Mouse (Mus musculus) embryonic facial prominence, embryonic 14.5 days (tissue): ENCODE measurements around the gene Ip6k1. TPM values are rescaled to one million over a fixed set of nuclear protein-coding genes. Genes with fewer than 3 reads are reported as not detected.
A peak's percentile ranks its signal among the peaks of the same experiment; 100 is the strongest.

Source experiments
- ATAC-seq: fragments of 200-750 bp; cut with Nextera tagmentation; 2 replicates; pipeline ENCODE4 v1.8.0; 2017; ENCODE audit warnings: low read depth, moderate number of reproducible peaks, moderate TSS enrichment
- DNase-seq: peaks from one replicate; pipeline ENCODE4 v3.0.0-alpha.2; 2015; ENCODE audit warnings: low spot score
- H3K27ac ChIP-seq: fragments of 300-500 bp; sonication (generic); replicated peaks from 2 replicates; pipeline ENCODE4 v1.5.1; 2014; ENCODE audit warnings: low read depth, mild to moderate bottlenecking, low read length, moderate library complexity
- H3K27me3 ChIP-seq: fragments of 300-500 bp; sonication (generic); replicated peaks from 2 replicates; pipeline ENCODE4 v1.6.1; 2014; ENCODE audit warnings: low read length; ENCODE audit not compliant: control insufficient read depth, insufficient read depth
- H3K36me3 ChIP-seq: fragments of 300-500 bp; sonication (generic); 2 replicates; pipeline ENCODE4 v1.6.1; 2014; ENCODE audit warnings: low read length, mixed read lengths; ENCODE audit not compliant: control insufficient read depth, insufficient read depth
- H3K4me1 ChIP-seq: fragments of 300-500 bp; sonication (generic); 2 replicates; pipeline ENCODE4 v1.6.1; 2014; ENCODE audit warnings: antibody characterized with exemption, low read length; ENCODE audit not compliant: control insufficient read depth, insufficient read depth
- H3K4me2 ChIP-seq: fragments of 300-500 bp; sonication (generic); 2 replicates; pipeline ENCODE4 v1.6.1; 2014; ENCODE audit warnings: low read depth, mild to moderate bottlenecking, low read length, moderate library complexity, mixed read lengths
- H3K4me3 ChIP-seq: fragments of 300-500 bp; sonication (generic); 2 replicates; pipeline ENCODE4 v1.5.1; 2014; ENCODE audit warnings: low read depth, mild to moderate bottlenecking, low read length
- H3K9ac ChIP-seq: fragments of 300-500 bp; sonication (generic); 2 replicates; pipeline ENCODE4 v1.6.1; 2014; ENCODE audit warnings: low read depth, mild to moderate bottlenecking, low read length, moderate library complexity, mixed read lengths
- H3K9me3 ChIP-seq: fragments of 300-500 bp; sonication (generic); 2 replicates; pipeline ENCODE4 v1.6.1; 2016; ENCODE audit warnings: low read length; ENCODE audit not compliant: control insufficient read depth
- WGBS: fragments of 180-500 bp; shearing (Covaris S2); extraction: QIAGEN DNeasy Blood & Tissue Kit; methylation state at CpG from one replicate; pipeline ENCODE4 v1.1.7; 2014; 5-methylcytosine and 5-hydroxymethylcytosine counted together
- polyA plus RNA-seq: library from polyadenylated mRNA; unstranded; fragments of >200 nt; fragmentation: Nextera tagmentation; extraction: Ambion mirVana; gene quantifications from 2 replicates; pipeline ENCODE4 v1.2.1, GENCODE M21; 2014

Gene Ip6k1
- polyA plus RNA-seq, 1 experiment from 2014 or later, result 29.0 TPM

DNA sequence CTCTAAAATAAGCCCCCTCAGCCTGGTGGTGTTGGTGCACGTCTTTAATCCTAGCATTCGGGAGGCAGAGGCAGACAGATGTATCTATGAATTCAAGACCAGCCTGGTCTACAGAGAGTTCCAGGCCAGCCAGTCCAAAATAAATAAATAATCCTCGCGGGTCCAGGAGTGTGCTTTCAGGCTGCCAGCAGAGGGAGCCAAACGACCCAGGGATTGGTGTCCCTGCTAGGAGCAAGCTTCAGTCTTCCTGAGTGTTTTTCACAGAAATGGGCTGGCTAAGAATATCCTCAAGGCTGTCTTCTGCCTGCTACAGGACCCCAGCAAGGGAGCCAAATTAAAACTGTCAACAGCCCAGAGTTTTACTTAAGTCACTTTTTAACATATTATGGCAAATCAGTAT lies 38.6 kb upstream of the Ip6k1 start:
- DNase-seq, result peak; percentile 92
- Histone ChIP-seq H3K4me3 (no peak overlapping the region), H3K9me3 (no peaks in the 10 kb centered on the region), H3K4me1 (no peaks in the 10 kb centered on the region), H3K27me3 (no peaks in the 10 kb centered on the region), H3K4me2 (no peak overlapping the region), H3K36me3 (peaks cover 25% of the 10 kb centered on the region), H3K9ac (no peak overlapping the region), H3K27ac (no peak overlapping the region)
- 10% methylated on average over 5 of the region's 5 CpGs for WGBS
- peak; percentile 83 for ATAC-seq

DNA sequence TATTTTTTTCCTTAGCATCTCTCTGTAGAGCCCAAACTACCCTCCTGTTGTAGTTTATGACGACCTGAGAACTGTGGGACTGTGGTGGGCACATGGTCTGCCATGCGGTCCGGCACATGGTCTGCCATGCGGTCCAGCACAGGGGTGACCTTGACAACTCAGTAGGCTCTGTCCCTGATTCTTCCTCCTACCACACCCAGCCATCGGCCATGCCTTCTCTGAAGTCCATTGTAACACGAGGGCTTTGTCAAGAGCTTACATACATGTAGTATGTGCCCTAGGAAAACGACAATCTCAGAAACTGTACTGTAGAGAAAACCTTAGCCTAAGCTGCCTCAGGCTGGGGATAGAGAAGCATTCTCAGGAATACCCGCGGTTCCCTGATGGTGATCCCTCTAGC lies 37.6 kb upstream of the Ip6k1 start:
- DNase-seq, result no peak
- no peak overlapping the region for H3K4me2 ChIP-seq

DNA sequence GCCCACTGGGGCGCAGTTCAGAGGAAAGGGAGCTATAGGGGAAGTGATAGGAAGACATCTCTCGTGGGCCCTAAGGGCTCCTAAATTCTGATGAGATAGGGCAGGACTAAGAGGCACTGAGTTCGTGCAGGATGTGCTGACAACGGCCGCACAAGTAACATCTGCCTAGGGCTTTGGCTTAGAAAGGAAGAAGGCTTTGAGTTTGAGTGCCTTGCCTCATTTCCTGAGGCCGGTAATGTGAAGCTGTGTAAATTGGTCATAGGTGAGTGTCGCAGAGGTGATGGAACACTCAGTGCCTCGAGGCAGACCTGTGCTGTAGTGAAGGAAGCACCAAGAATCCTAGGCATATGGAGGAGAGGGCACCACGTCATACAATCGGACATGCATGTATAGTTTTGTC lies 35.6 kb upstream of the Ip6k1 start:
- peaks cover 42% of the 10 kb centered on the region for H3K36me3 ChIP-seq
- no peak overlapping the region for H3K27ac ChIP-seq
- no peaks in the 10 kb centered on the region for H3K27me3 ChIP-seq
- DNase-seq (no peak), ATAC-seq (no peak)
- WGBS, result 87% methylated on average over 10 of the region's 10 CpGs
- H3K4me2 ChIP-seq, result no peak overlapping the region
- no peak overlapping the region for H3K4me3 ChIP-seq
- H3K4me1 ChIP-seq, result no peaks in the 10 kb centered on the region
- no peaks in the 10 kb centered on the region for H3K9me3 ChIP-seq
- H3K9ac ChIP-seq, result no peak overlapping the region

More for the DNA sequence above, 37.6 kb upstream of the Ip6k1 start:
- Histone ChIP-seq H3K4me3 (no peak overlapping the region), H3K4me1 (no peaks in the 10 kb centered on the region), H3K9me3 (no peaks in the 10 kb centered on the region), H3K9ac (no peak overlapping the region), H3K27ac (no peak overlapping the region), H3K27me3 (no peaks in the 10 kb centered on the region), H3K36me3 (peaks cover 27% of the 10 kb centered on the region)
- ATAC-seq, result no peak
- WGBS, result 92% methylated on average over 9 of the region's 9 CpGs

DNA sequence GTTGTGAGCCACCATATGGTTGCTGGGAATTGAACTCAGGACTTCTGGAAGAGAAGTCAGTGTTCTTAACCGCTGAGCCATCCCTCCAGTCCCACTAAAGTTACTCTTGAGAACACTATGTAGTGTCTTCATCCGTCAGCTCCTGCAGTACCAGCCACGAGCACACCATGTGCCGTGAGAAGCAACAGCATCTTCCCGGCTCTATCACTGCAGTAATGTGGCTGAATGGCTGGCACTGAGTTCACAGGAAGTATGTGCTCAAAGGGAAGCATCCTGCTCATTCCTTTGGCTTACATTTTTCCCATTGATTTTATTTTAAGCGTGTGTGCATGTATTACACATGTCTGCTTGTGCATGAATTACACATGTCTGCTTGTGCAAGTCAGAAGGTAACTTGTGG lies 34.9 kb upstream of the Ip6k1 start:
- no peaks in the 10 kb centered on the region for H3K27me3 ChIP-seq
- no peak overlapping the region for H3K9ac ChIP-seq
- no peak overlapping the region for H3K4me3 ChIP-seq
- no peaks in the 10 kb centered on the region for H3K9me3 ChIP-seq
- no peaks in the 10 kb centered on the region for H3K4me1 ChIP-seq
- ATAC-seq, result no peak
- no peak overlapping the region for H3K27ac ChIP-seq
- no peak overlapping the region for H3K4me2 ChIP-seq
- H3K36me3 ChIP-seq, result peaks cover 40% of the 10 kb centered on the region
- DNase-seq, result no peak
- WGBS, result 79% methylated on average over 6 of the region's 6 CpGs

DNA sequence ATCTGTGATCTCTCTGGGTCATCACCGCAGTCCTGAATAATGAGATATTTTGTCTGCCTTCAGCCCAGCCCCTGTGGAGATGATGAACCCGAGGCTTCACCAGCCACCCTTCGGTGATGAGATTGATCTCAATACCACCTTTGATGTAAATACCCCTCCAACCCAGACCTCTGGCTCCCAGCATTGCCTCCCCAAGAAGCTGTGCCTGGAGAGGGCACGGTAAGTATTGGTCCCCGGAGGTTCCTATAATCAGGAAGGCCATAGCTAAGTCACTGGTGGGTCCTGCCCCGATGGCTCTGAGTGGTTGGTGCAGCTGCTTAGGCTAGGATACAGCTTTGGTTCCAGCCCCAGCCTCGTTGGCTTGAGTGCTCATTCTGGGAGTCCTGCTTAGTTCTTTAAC lies 33.8 kb upstream of the Ip6k1 start:
- Histone ChIP-seq H3K27me3 (no peaks in the 10 kb centered on the region), H3K27ac (no peak overlapping the region), H3K4me2 (no peak overlapping the region), H3K4me3 (no peak overlapping the region), H3K36me3 (peaks cover 38% of the 10 kb centered on the region), H3K9me3 (no peaks in the 10 kb centered on the region), H3K9ac (no peak overlapping the region), H3K4me1 (no peaks in the 10 kb centered on the region)
- no peak for DNase-seq
- ATAC-seq, result no peak
- 92% methylated on average over 7 of the region's 7 CpGs for WGBS

DNA sequence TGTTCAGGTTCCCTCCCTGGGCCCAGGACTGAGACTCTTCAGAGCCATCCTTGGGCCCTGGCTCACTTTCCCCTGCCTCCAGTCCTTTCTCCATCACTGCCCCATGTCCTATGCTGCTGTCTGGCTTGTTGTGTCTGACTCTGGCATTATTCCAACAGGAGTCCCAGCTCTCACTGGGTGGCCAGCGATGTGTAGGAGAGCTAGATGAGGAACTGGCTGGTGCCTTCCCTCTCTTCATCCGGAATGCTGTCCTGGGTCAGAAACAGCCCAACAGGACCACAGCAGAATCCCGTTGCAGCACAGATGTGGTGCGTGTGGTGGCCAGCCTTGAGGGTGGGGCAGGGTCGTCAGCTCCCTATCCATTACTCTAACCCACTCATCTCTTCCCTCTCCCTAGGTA lies 32.0 kb upstream of the Ip6k1 start:
- DNase-seq (no peak), ATAC-seq (no peak)
- Histone ChIP-seq H3K27ac (no peak overlapping the region), H3K4me3 (no peak overlapping the region), H3K9ac (no peak overlapping the region), H3K9me3 (no peaks in the 10 kb centered on the region), H3K4me2 (no peak overlapping the region), H3K4me1 (0 out of 2 replicates have a peak, but pooled peaks cover 2% of the 10 kb centered on the region), H3K36me3 (peaks cover 32% of the 10 kb centered on the region), H3K27me3 (no peaks in the 10 kb centered on the region)
- 91% methylated on average over 5 of the region's 5 CpGs for WGBS

DNA sequence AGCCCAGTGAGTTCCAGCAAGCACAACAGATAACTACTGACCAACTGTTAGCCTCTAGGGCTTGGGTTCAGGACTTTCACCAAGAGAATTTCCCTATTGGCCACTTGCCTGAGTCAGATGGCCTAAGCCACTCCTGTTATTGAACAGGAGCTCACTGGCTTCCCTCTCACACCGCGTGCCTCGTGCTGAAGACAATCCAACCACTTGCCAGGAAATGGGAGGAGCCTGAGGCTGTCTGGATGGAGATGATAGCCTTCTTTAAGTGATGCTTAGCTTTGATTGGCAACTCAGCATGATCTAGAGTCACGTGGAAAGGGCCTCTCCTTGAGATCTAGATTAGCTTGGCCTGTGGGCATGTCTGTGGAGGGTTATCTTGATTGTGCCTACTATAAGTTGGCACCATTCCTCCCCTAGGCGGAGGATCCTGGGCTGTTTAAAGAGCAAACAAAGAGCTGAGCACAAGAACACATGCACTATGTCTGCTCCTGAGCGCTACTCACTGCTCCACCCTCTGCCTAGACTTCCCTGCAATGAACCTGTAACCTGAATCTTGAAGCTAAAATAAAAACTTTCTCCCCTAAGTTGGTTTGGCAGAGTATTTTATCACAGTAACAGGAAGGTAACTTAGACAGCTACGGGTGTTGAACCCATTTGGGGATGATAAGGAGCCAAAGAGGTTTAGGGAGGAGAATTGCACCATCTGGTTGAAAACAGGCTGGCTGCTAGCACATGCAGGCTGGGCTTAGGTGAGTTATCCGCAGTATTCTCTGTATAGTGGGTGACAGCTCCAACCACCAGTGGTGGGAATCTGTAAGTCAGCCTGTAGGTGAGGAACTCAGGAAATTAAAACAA lies 30.4 kb upstream of the Ip6k1 start:
- H3K4me2 ChIP-seq, result no peak overlapping the region
- DNase-seq, result no peak
- H3K36me3 ChIP-seq, result peaks cover 32% of the 10 kb centered on the region
- 75% methylated on average over 8 of the region's 8 CpGs for WGBS
- no peak overlapping the region for H3K27ac ChIP-seq
- no peak overlapping the region for H3K4me3 ChIP-seq
- ATAC-seq, result no peak
- 0 out of 2 replicates have a peak, but pooled peaks cover 5% of the 10 kb centered on the region for H3K4me1 ChIP-seq
- H3K27me3 ChIP-seq, result no peaks in the 10 kb centered on the region
- no peaks in the 10 kb centered on the region for H3K9me3 ChIP-seq
- no peak overlapping the region for H3K9ac ChIP-seq

DNA sequence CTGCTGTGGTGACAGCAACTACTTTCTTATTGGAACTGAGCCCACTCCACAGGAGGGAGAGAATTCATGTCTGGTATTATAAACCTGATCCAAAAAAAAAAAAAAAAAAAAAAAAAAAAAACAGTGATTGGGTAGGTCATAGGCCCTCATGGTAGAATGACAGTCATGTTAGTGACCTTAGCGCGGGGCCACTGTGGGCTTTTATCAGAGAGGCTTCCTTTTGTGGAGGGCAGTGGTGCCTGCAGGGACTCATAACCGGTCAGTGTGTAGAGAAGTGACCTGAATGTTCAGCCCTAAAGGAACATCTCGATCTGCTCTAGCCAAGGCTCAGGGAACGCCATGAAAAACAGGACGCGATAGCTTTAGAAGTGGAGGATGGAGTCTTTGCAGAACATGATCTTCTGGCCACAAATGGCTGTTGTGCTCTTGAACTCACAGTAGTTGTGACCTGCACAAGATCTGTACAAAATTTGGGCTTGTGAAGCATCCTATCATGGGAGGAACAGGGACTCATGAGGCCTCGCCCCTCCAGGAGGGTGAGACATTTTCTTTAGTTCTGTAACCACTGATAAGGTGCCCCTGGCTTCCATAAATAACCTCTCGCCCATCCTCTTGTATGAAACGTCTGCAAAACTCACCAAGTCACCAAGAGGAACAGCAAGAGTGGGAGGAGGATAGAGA lies 27.7 kb upstream of the Ip6k1 start:
- ATAC-seq (no peak), DNase-seq (no peak)
- 74% methylated on average over 10 of the region's 10 CpGs for WGBS
- no peak overlapping the region for H3K27ac ChIP-seq
- H3K9ac ChIP-seq, result no peak overlapping the region
- no peaks in the 10 kb centered on the region for H3K27me3 ChIP-seq
- H3K36me3 ChIP-seq, result peaks cover 20% of the 10 kb centered on the region; the same call in 1 of the 2 replicates
- no peak overlapping the region for H3K4me2 ChIP-seq
- no peak overlapping the region for H3K4me3 ChIP-seq
- no peaks in the 10 kb centered on the region for H3K9me3 ChIP-seq
- H3K4me1 ChIP-seq, result 0 out of 2 replicates have a peak, but pooled peaks cover 5% of the 10 kb centered on the region
